ENCODE assay signal across 31 mouse cellular contexts in the genomic region with DNA sequence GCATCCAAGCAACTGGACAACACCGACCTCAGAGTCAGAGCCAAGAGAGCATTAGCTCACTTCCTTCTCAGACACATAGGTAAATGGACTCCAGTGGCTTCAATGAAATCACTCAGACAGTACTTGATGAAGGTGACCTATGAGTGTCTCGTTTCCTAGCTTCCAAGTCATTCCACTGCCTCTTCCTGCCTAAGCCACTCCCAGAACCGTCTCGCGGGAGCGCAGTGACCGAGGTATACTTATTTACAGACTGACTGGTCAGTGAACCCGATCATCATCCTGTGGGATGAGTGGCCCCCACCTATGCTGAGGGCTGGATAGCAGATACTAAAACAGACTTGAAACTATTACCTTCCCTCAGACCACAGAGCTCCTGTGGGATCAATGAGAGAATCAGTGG. TPM values are rescaled to one million over a fixed set of nuclear protein-coding genes. Genes with fewer than 3 reads are reported as not detected.
DNase-seq lines count a peak whose midpoint lies in the region; ATAC-seq lines count a peak whose summit lies in the region.
"Had no signal": no experiment of that assay in that cellular context is flagged by ENCODE, and none has a peak within 500 bp of the region (broad histone marks: within the 10 kb centered on the region; RNA-seq: fewer than 3 reads in every experiment).

No protein-coding gene starts in this region.

- no peak overlapping the region for H3K27ac ChIP-seq in hindbrain, embryonic 11.5 days (ENCODE audit: low read depth, low read length)
- H3K27ac ChIP-seq: embryonic facial prominence, embryonic 12.5 days; heart, embryonic 13.5 days; hindbrain, embryonic 13.5 days; left cerebral cortex, adult 2 months; limb, embryonic 15.5 days; liver, embryonic 14.5 days; midbrain, embryonic 10.5 days; neural tube, embryonic 15.5 days had no signal

- peaks cover 31% of the 10 kb centered on the region for H3K36me3 ChIP-seq in megakaryocyte, embryonic 14.5 days (replicated peaks; ENCODE audit: low read length)
- H3K36me3 ChIP-seq in hindbrain, embryonic 11.5 days (ENCODE audit: control insufficient read depth, insufficient read depth, low read length) = no peaks in the 10 kb centered on the region
- H3K36me3 ChIP-seq: embryonic facial prominence, embryonic 12.5 days; G1E; heart, embryonic 13.5 days; hindbrain, embryonic 13.5 days; limb, embryonic 15.5 days; midbrain, embryonic 10.5 days; neural tube, embryonic 15.5 days had no signal

- ATAC-seq in megakaryocyte, adult 5-6 weeks (ENCODE audit: poor library complexity, severe bottlenecking) = no peak
- ATAC-seq in hindbrain, embryonic 11.5 days (ENCODE audit: low FRiP score) = no peak
- ATAC-seq: CD4-positive, CD25-positive, alpha-beta regulatory T cell, adult 4 months; forebrain, postnatal 0 days had no signal

- H3K27me3 ChIP-seq in megakaryocyte, embryonic 14.5 days (replicated peaks) = no peaks in the 10 kb centered on the region
- H3K27me3 ChIP-seq in hindbrain, embryonic 11.5 days (ENCODE audit: control insufficient read depth, insufficient read depth, low read length) = no peaks in the 10 kb centered on the region
- H3K27me3 ChIP-seq: limb, embryonic 15.5 days; neural tube, embryonic 15.5 days had no signal

- WGBS in hindbrain, embryonic 11.5 days = 84% methylated on average over 8 of the region's 8 CpGs

- H3K4me1 ChIP-seq in megakaryocyte, embryonic 14.5 days = peaks cover 100% of the 10 kb centered on the region
- H3K4me1 ChIP-seq in hindbrain, embryonic 11.5 days (replicated peaks; ENCODE audit: control insufficient read depth, insufficient read depth, low read length) = no peaks in the 10 kb centered on the region
- H3K4me1 ChIP-seq: embryonic facial prominence, embryonic 12.5 days; hindbrain, embryonic 13.5 days; limb, embryonic 15.5 days; midbrain, embryonic 10.5 days; neural tube, embryonic 15.5 days had no signal

- no peak overlapping the region for H3K4me2 ChIP-seq in hindbrain, embryonic 11.5 days (replicated peaks; ENCODE audit: low read depth, low read length)
- H3K4me2 ChIP-seq: embryonic facial prominence, embryonic 12.5 days; heart, embryonic 13.5 days; hindbrain, embryonic 13.5 days; limb, embryonic 15.5 days; lung, embryonic 14.5 days; neural tube, embryonic 15.5 days had no signal

- no peak overlapping the region for H3K9ac ChIP-seq in hindbrain, embryonic 11.5 days (ENCODE audit: low read depth, low read length)
- H3K9ac ChIP-seq: embryonic facial prominence, embryonic 12.5 days; forebrain, postnatal 0 days; heart, embryonic 13.5 days; hindbrain, embryonic 13.5 days; limb, embryonic 15.5 days; liver, embryonic 14.5 days; lung, embryonic 14.5 days; neural tube, embryonic 15.5 days had no signal

- H3K9me3 ChIP-seq in megakaryocyte, embryonic 14.5 days = no peaks in the 10 kb centered on the region
- no peaks in the 10 kb centered on the region for H3K9me3 ChIP-seq in hindbrain, embryonic 11.5 days (ENCODE audit: control insufficient read depth, low read length)
- H3K9me3 ChIP-seq: embryonic facial prominence, embryonic 12.5 days; G1E; heart, embryonic 13.5 days; hindbrain, embryonic 13.5 days; limb, embryonic 15.5 days; midbrain, embryonic 10.5 days; neural tube, embryonic 15.5 days had no signal

- peak overlapping the region; percentile 54 for H3K4me3 ChIP-seq in megakaryocyte, embryonic 14.5 days (replicated peaks)
- H3K4me3 ChIP-seq in hindbrain, embryonic 11.5 days (ENCODE audit: low read depth, low read length) = no peak overlapping the region
- H3K4me3 ChIP-seq: embryonic facial prominence, embryonic 12.5 days; heart, embryonic 13.5 days; hindbrain, embryonic 13.5 days; left cerebral cortex, adult 2 months; limb, embryonic 15.5 days; midbrain, embryonic 10.5 days; neural tube, embryonic 15.5 days had no signal

- peak; percentile 70 to 72 for DNase-seq in kidney, adult 8-10 months
- DNase-seq in kidney, postnatal 14 days = peak; percentile 75
- no peak for DNase-seq in cerebellum, adult 9-11 months
- no peak for DNase-seq in hindbrain, embryonic 11.5 days (ENCODE audit: low spot score)
- no peak for DNase-seq in T-cell, adult 2 months (ENCODE audit: low spot score)
- no peak for DNase-seq in thymus, postnatal 0 days (ENCODE audit: low spot score)
- DNase-seq: adrenal gland, postnatal 25 days; cerebellum, adult 11 months; cerebellum, postnatal 10 days; forebrain, postnatal 0 days; gastrocnemius, postnatal 25 days; heart, adult 18-20 months; heart, postnatal 14 days; left cerebral cortex, postnatal 4 days; lung, embryonic 14.5 days; lung, postnatal 4 days; right cerebral cortex, adult 18-20 months; thymus, adult 18-20 months; thymus, postnatal 4 days had no signal

RNA-seq across cellular contexts. Expression of a gene that starts 7.8 kb away (rescaled TPM):
- 5.8 and 10.6 TPM in 2 replicates for polyA plus RNA-seq in megakaryocyte, embryonic 14.5 days (2012; ENCODE audit: insufficient read depth, low replicate concordance)
- total RNA-seq in megakaryocyte, adult 5-6 weeks (2015) = 24.5 and 31.3 TPM in 2 replicates
- total RNA-seq in megakaryocyte, adult 5-6 weeks (2017) = 22.1 and 23.0 TPM in 2 replicates
- polyA plus RNA-seq in hindbrain, embryonic 11.5 days (2014; fragmentation: Nextera tagmentation; extraction: Ambion mirVana) = 16.8 and 19.3 TPM in 2 replicates
- polyA plus RNA-seq in thymus, postnatal 0 days (2015; fragmentation: Nextera tagmentation; extraction: Ambion mirVana) = 14.0 and 15.0 TPM in 2 replicates
- polyA plus RNA-seq: G1E had no signal

RNA-seq across cellular contexts. Expression of a gene that starts 57.9 kb away (rescaled TPM):
- 21.6 and 123 TPM in 2 replicates for polyA plus RNA-seq in megakaryocyte, embryonic 14.5 days (2012; ENCODE audit: insufficient read depth, low replicate concordance)
- total RNA-seq in megakaryocyte, adult 5-6 weeks (2015) = 105 and 115 TPM in 2 replicates
- total RNA-seq in megakaryocyte, adult 5-6 weeks (2017) = 122 and 124 TPM in 2 replicates
- 178 and 191 TPM in 2 replicates for polyA plus RNA-seq in hindbrain, embryonic 11.5 days (2014; fragmentation: Nextera tagmentation; extraction: Ambion mirVana)
- 188 and 189 TPM in 2 replicates for polyA plus RNA-seq in thymus, postnatal 0 days (2015; fragmentation: Nextera tagmentation; extraction: Ambion mirVana)

Comparison
In these comparisons a context has a peak if more than half of its experiments do, and no peak if none do; other contexts are left out.
1. DNase-seq: peak in kidney, adult 8-10 months (2 of 2) and kidney, postnatal 14 days (single experiment); none in cerebellum, adult 9-11 months (single experiment), hindbrain, embryonic 11.5 days (single experiment), T-cell, adult 2 months (single experiment) and thymus, postnatal 0 days (single experiment).